Mouse (Mus musculus) left cerebral cortex, postnatal 4 days (tissue): ENCODE results near the gene Ucma. TPM values are rescaled to one million over a fixed set of nuclear protein-coding genes. Genes with fewer than 3 reads are reported as not detected.

Experiments
- total RNA-seq, 2 experiments: library from RNA; stranded (reverse); gene quantifications; 2 replicates each; pipeline ENCODE4 v1.2.3; 2021

The Ucma gene
- total RNA-seq, 2 experiments from 2014 or later = 1.5 TPM; not detected in 1

Other genes with a start within 250 kb of the Ucma start
- 10 to 100 TPM; 56.8 to 61.0 TPM for gene Sephs1, start 94.6 kb upstream of the Ucma start, total RNA-seq
- 10 to 100 TPM; 43.3 to 44.8 TPM for gene Phyh, start 57.1 kb upstream of the Ucma start, total RNA-seq
- gene Mcm10, start 36.7 kb downstream of the Ucma start, total RNA-seq = 1 to 10 TPM; 3.4 to 4.0 TPM
- gene Optn, start 87.9 kb downstream of the Ucma start, total RNA-seq = 10 to 100 TPM; 20.8 to 24.9 TPM
- gene Ccdc3, start 161.7 kb downstream of the Ucma start, total RNA-seq = 1 to 10 TPM; 6.0 to 6.8 TPM